Mouse (Mus musculus) midbrain, embryonic 10.5 days (tissue): ENCODE measurements around the gene Gm527. TPM values are rescaled to one million over a fixed set of nuclear protein-coding genes. Genes with fewer than 3 reads are reported as not detected.

Experiments
- DNase-seq: peaks from one replicate; pipeline ENCODE4 v3.0.0-alpha.2; 2017; ENCODE audit warnings: low spot score
- H3K27ac ChIP-seq: fragments of 300-500 bp; sonication (generic); replicated peaks from 2 replicates; pipeline ENCODE4 v1.5.1; 2016; ENCODE audit warnings: mild to moderate bottlenecking
- H3K27me3 ChIP-seq: fragments of 300-500 bp; sonication (generic); 2 replicates; pipeline ENCODE4 v1.6.1; 2016; ENCODE audit warnings: low read depth, mild to moderate bottlenecking; ENCODE audit not compliant: poor library complexity, severe bottlenecking
- H3K36me3 ChIP-seq: fragments of 300-500 bp; sonication (generic); 2 replicates; pipeline ENCODE4 v1.6.1; 2016; ENCODE audit warnings: mild to moderate bottlenecking, moderate library complexity
- H3K4me1 ChIP-seq: fragments of 300-500 bp; sonication (generic); 2 replicates; pipeline ENCODE4 v1.6.1; 2016
- H3K4me3 ChIP-seq: fragments of 300-500 bp; sonication (generic); 2 replicates; pipeline ENCODE4 v1.5.1; 2016; ENCODE audit warnings: mild to moderate bottlenecking, moderate library complexity
- H3K9me3 ChIP-seq: fragments of 300-500 bp; sonication (generic); replicated peaks from 2 replicates; pipeline ENCODE4 v1.6.1; 2016; ENCODE audit warnings: mild to moderate bottlenecking
- WGBS: fragments of 180-500 bp; shearing (Covaris S2); methylation state at CpG from one replicate; pipeline ENCODE4 v1.1.7; 2016; 5-methylcytosine and 5-hydroxymethylcytosine counted together
- polyA plus RNA-seq: library from polyadenylated mRNA; unstranded; fragments of >200 nt; fragmentation: Nextera tagmentation; extraction: Ambion mirVana; gene quantifications from 2 replicates; pipeline ENCODE4 v1.2.1, GENCODE M21; 2016

Gene Gm527
- polyA plus RNA-seq, 1 experiment from 2014 or later = 2.4 TPM

DNA sequence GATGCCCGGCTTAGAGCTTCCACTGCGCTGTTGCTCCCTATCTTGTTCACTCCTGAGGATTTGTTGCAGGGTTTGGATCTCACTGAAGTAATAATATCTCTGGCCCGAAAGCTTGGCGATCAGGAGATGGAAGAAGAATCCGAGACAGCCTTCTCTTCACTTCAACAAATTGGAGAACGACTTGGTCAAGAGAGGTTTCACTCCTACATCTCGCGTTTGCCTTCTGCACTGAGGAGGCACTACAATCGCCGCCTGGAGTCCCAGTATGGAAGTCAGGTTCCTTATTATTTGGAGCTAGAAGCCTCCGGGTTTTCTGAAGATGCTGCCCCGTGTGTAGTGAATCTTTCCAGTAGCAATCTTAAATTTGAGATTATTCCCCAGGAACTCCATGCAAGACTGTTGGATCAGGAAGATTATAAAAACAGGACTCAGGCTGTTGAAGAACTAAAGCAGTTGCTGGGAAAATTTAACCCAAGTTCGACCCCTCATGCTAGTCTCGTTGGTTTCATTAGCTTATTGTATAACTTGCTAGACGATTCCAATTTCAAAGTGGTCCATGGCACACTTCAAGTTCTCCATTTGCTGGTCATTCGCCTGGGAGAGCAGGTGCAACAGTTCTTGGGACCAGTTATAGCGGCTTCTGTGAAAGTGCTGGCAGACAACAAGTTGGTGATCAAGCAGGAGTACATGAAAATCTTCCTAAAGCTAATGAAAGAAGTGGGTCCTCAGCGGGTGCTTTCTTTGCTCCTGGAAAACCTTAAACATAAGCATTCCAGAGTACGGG, 49.1 kb downstream of the Gm527 start:
- Histone ChIP-seq H3K4me3 (peak overlapping the region; percentile 91), H3K27ac (peak overlapping the region; percentile 92), H3K36me3 (0 out of 2 replicates have a peak, but pooled peaks cover 12% of the 10 kb centered on the region), H3K27me3 (no peaks in the 10 kb centered on the region), H3K4me1 (peaks cover 54% of the 10 kb centered on the region), H3K9me3 (no peaks in the 10 kb centered on the region)
- 6% methylated on average over 19 of the region's 19 CpGs for WGBS
- peak; percentile 13 for DNase-seq

GRCm38 (mm10) chr12:64967470-64967869, 49.8 kb downstream of the Gm527 start:
- 0 out of 2 replicates have a peak, but pooled peaks cover 12% of the 10 kb centered on the region for H3K36me3 ChIP-seq
- peak overlapping the region; percentile 92; the same call in 1 of the 2 replicates for H3K27ac ChIP-seq

GRCm38 (mm10) chr12:64968067-64968466, 50.4 kb downstream of the Gm527 start:
- H3K9me3 ChIP-seq = no peaks in the 10 kb centered on the region
- 0 out of 2 replicates have a peak, but pooled peaks cover 12% of the 10 kb centered on the region for H3K36me3 ChIP-seq
- H3K4me1 ChIP-seq = peaks cover 57% of the 10 kb centered on the region
- no peak for DNase-seq
- peak overlapping the region; percentile 91 for H3K4me3 ChIP-seq
- WGBS = 13% methylated on average over 2 of the region's 2 CpGs
- no peak overlapping the region for H3K27ac ChIP-seq
- H3K27me3 ChIP-seq = no peaks in the 10 kb centered on the region

More at GRCm38 (mm10) chr12:64967470-64967869, 49.8 kb downstream of the Gm527 start:
- WGBS = 3% methylated on average over 9 of the region's 9 CpGs
- Histone ChIP-seq H3K4me1 (peaks cover 57% of the 10 kb centered on the region), H3K27me3 (no peaks in the 10 kb centered on the region), H3K9me3 (no peaks in the 10 kb centered on the region), H3K4me3 (peak overlapping the region; percentile 91)
- peak; percentile 26 for DNase-seq

DNA sequence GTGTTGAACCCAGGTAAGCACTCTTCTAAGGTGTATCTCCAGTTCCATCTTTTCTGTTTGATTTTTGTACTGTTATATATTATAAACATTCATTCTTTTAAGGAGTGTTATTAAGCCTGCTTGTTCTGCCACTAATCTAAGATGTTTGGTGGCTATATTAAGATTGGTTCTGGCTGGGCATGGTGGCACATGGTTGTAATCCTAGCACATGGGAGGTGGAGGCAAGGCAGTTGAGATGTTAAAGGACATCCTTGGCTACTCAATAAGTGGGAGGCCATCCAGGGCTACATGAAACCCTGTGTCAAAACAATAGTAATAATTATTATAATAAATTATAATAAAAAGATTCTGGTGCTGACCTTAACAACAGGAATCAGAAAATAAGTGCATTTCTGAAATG, 53.7 kb downstream of the Gm527 start:
- 0 out of 2 replicates have a peak, but pooled peaks cover 12% of the 10 kb centered on the region for H3K36me3 ChIP-seq
- no peak for DNase-seq
- no peaks in the 10 kb centered on the region for H3K9me3 ChIP-seq
- H3K27me3 ChIP-seq = no peaks in the 10 kb centered on the region
- no peak overlapping the region for H3K4me3 ChIP-seq
- peaks cover 50% of the 10 kb centered on the region for H3K4me1 ChIP-seq
- no peak overlapping the region for H3K27ac ChIP-seq

DNA sequence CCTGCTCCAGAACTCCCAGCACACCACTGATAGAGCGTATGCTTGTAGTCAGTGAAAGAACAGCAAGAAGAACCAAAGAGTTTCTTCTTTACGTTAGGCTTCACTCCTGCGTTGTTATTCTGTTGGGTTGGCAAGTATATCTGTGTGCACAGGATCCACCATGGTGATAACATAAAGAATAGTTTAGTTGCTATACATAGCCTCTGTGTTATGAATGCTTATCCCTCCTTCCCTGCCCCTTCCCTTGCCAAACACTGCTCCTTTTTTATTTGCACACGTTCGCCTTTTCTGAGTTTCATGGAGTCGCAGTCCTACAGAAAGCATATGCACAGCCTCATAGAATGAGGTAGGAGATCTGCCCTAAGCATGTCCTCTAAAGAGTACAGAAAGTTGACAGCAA, 54.4 kb downstream of the Gm527 start:
- no peak overlapping the region for H3K4me3 ChIP-seq
- WGBS = 88% methylated on average over 6 of the region's 6 CpGs
- DNase-seq = no peak
- peaks cover 47% of the 10 kb centered on the region for H3K4me1 ChIP-seq
- H3K9me3 ChIP-seq = no peaks in the 10 kb centered on the region
- peaks cover 15% of the 10 kb centered on the region for H3K36me3 ChIP-seq
- H3K27ac ChIP-seq = no peak overlapping the region
- no peaks in the 10 kb centered on the region for H3K27me3 ChIP-seq

Other genes starting within 250 kb of the Gm527 start
- 10.6 and 14.4 TPM in 2 replicates for gene Klhl28, start 47.6 kb downstream of the Gm527 start, polyA plus RNA-seq
- 25.8 and 28.2 TPM in 2 replicates for gene Togaram1, start 47.9 kb downstream of the Gm527 start, polyA plus RNA-seq
- 59.5 and 61.8 TPM in 2 replicates for gene Prpf39, start 118.4 kb downstream of the Gm527 start, polyA plus RNA-seq
- 718 and 827 TPM in 2 replicates for gene Fkbp3, start 156.1 kb downstream of the Gm527 start, polyA plus RNA-seq
- gene Fancm, start 157.7 kb downstream of the Gm527 start, polyA plus RNA-seq = 10.7 and 13.3 TPM in 2 replicates